Mouse (Mus musculus): Measurements from ENCODE around the gene Emilin1. TPM values are rescaled to one million over a fixed set of nuclear protein-coding genes. Genes with fewer than 3 reads are reported as not detected.
A peak's percentile ranks its signal among the peaks of the same experiment; 100 is the strongest.

Emilin1 gene
- polyA plus RNA-seq, 1 experiment, result 59.2 TPM

GRCm38 (mm10) chr5:30907413-30908059 is 5.7 kb upstream of the Emilin1 start, which contains the start of gene Ost4:
TSS of gene Ost4 (minus strand) at chr5:30907788.
- DNase-seq (ENCODE audit: low spot score), result peak; percentile 95

DNA sequence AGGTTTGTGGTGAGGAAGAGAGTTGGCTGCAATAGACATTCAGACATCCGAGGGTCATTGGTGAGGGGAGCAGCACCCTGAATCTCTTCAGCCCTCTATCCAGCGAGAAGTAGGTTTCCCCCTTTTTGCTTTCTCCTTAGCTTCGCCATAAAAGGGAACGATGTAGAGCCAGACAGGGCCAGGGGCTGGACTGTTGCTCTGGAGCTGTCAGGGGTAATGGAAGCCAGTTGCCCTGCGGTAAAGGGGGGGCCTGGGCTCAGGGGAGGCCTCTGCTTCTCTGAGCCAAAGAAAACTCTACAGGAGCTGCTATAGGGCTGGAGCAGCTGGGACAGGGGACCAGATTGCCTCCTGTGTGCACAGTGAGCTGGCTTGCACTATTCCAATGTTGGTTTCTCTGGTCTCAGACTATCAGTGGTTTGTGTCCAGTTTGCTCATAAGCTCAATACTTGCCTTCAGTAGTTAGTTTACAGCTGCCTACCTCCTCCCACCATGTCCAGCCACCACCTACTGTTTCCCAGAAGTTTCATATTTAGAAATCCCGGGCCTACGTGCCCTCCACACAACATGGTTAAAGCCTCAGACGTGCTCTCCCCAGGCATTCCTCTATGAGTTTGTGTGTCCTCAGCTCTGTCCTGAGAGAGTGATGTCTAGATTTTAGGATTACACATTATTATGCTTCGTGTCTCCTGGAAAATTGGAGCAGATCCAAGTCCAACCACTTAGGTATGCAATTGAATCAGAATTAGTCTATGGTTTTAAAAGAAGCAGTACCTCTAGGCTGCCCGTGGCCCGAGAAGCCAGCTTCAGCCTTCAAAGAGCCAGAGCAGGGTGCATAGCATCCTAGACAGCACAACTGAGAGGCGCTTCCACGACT is 4.5 kb upstream of the Emilin1 start:
- no peak for DNase-seq (ENCODE audit: low spot score)

GRCm38 (mm10) chr5:30909300-30909659 is 3.9 kb upstream of the Emilin1 start:
- no peak for DNase-seq (ENCODE audit: low spot score)

DNA sequence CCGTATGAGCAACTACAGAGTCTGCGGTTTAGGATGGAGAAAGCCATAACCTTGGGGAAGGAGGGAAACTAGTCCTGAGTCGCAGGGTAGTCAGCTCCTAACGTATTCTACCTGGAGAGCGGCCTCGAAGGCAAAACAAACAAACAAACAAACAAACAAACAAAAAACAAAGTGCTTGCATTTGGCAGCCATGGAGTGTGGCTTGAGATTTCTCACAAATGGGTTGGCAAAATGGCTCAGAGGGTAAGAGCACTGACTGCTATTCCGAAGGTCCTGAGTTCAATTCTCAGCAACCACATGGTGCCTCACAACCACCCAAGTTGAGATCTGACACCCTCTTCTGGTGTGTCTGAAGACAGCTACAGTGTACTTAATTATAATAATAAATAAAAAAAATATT is 3.3 kb upstream of the Emilin1 start:
- no peak for DNase-seq (ENCODE audit: low spot score)

DNA sequence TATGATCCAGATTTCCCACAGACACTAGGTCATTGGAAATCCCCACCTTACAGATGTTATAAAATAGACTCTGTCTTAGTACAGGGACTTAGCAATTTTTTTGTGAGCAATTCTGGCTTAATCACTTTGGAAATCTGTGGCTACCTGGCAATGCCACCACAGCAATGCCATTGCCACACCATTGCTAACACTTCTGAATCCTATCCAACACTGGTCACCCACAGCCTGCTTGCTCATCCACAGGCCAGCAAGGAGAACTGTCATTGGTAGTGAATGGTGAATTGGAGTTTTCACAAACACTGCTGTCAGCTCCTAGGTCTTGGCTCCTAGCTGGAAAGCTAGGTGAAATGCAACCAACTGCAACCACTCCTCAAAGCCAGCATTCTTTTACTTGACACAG is 2.7 kb upstream of the Emilin1 start:
- DNase-seq (ENCODE audit: low spot score), result no peak

GRCm38 (mm10) chr5:30912156-30912555 is 1.0 kb upstream of the Emilin1 start:
- no peak for DNase-seq (ENCODE audit: low spot score)

DNA sequence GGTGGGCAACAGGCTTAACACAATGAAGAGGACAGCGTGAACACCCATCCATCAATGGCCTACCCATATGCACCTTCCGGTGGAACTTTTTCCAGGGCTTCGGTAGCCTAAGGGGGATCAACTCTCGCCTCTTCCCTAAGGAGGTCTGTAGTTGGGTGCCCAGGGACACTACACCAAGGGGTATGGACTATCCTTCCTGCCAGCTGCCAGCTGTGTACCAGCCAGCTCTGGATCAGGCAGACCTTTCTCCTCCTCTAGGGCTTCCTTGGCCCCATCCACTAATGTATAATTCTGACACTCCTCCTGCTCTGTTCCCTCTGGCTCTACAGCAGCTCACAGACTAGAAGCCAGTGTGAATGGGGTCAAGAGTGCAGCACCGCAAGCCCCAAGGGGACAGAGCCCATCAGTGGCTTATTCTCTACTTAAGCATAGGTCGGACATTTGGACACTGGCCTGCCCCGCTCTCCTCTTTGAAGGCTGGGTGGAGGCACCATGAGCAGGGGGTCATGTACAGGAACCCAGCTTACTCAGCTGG is 966 bp downstream of the Emilin1 start:
- no peak for DNase-seq (ENCODE audit: low spot score)

GRCm38 (mm10) chr5:30914849-30915248 is 1.6 kb downstream of the Emilin1 start:
- DNase-seq (ENCODE audit: low spot score), result no peak

GRCm38 (mm10) chr5:30915456-30915855 is 2.3 kb downstream of the Emilin1 start:
- no peak for DNase-seq (ENCODE audit: low spot score)

DNA sequence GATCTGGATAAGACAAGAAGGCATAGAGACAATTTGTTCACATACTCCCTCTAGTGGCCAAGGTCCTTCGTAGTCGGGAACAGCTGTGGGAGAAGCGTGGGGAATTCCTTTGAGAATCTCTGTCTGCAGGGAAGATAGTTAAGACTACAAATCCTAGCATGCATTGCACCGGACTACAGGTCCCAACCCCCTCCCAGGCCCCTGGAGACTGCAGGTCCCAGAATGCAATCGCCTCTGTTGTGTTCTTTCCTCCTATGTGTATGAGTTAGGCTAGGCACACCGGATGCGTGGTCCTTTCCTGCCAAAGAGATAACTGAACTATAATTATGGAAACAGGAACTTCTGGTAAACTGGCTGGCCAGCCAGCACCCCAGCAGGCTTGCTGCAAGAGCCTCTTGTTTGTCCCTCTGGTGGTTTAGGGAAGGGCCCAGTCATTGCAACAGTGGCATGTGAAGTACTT is 2.8 kb downstream of the Emilin1 start:
- DNase-seq (ENCODE audit: low spot score), result no peak

DNA sequence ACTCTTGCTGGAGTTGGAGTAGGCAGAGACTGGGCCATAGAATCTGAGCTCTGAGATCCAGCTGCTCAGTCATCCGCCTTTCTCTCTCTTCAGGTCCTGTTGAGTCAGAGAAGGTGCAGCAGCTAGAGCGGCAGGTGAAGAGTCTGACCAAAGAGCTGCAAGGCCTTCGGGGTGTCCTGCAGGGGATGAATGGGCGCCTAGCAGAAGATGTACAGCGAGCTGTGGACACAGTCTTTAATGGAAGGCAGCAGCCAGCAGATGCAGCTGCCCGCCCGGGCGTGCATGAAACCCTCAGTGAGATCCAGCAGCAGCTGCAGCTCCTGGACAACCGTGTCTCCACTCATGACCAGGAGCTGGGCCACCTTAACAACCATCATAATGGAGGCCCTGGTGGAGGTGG is 3.6 kb downstream of the Emilin1 start:
- no peak for DNase-seq (ENCODE audit: low spot score)

DNA sequence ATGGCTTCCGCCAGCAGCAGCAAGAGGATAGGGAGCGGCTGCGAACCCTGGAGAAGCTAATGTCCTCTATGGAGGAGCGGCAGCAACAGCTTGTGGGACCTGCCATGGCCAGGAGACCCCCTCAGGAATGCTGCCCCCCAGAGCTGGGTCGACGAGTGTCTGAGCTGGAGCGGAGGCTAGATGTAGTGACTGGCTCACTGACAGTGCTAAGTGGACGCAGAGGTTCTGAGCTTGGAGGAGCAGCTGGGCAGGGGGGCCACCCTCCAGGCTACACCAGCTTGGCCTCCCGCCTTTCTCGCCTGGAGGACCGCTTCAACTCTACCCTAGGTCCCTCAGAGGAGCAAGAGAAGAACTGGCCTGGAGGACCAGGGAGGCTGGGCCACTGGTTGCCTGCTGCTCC is 4.1 kb downstream of the Emilin1 start:
- no peak for DNase-seq (ENCODE audit: low spot score)

GRCm38 (mm10) chr5:30917891-30918670 is 4.9 kb downstream of the Emilin1 start:
- DNase-seq (ENCODE audit: low spot score), result no peak

- no peak for DNase-seq (ENCODE audit: low spot score)
Observed at GRCm38 (mm10) chr5:30918691-30919090, 5.5 kb downstream of the Emilin1 start.

DNA sequence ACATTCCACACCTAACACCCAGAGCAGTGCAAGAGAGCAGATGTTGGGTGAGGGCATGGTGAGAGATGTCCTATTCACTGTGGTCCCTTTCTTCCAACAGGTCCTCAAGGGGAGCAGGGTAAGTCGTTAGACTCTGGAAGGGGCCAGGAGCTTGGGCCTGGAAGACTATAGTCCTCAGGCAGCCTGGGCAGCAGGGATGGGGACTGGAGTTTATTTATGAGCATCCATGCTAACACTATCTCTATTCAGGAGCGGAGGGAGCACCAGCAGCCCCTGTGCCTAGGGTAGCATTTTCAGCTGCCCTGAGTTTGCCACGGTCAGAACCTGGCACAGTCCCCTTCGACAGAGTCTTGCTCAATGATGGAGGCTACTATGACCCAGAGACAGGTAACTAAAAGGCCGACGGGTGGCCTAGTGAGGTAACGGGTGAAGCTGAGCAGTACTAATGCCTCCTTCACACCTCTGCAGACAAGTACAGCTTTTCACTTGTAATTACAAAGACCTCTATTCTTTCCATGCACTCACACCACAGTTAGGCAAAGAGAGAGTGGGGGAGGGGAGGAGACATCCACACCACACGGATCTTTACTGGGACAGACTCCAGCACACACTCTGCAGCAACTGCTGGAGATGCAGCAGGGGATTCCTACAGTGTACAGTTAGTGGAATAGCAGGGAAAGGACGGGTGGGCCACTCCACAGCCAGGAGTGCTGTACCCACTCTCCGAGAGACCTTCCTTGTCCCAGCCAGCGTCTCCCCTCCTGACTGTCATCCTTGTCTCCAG is 6.8 kb downstream of the Emilin1 start:
- DNase-seq (ENCODE audit: low spot score), result no peak

- no peak for DNase-seq (ENCODE audit: low spot score)
Observed at GRCm38 (mm10) chr5:30920621-30921020, 7.4 kb downstream of the Emilin1 start.

- peak; percentile 92 for DNase-seq (ENCODE audit: low spot score)
Observed at GRCm38 (mm10) chr5:30921256-30922033, 8.2 kb downstream of the Emilin1 start, which contains the start of gene Khk. TSS of gene Khk (plus strand) at chr5:30921431.

- no peak for DNase-seq (ENCODE audit: low spot score)
Observed at GRCm38 (mm10) chr5:30922581-30923041, 9.4 kb downstream of the Emilin1 start.

GRCm38 (mm10) chr5:30923119-30923518 is 9.9 kb downstream of the Emilin1 start:
- DNase-seq (ENCODE audit: low spot score), result no peak

DNA sequence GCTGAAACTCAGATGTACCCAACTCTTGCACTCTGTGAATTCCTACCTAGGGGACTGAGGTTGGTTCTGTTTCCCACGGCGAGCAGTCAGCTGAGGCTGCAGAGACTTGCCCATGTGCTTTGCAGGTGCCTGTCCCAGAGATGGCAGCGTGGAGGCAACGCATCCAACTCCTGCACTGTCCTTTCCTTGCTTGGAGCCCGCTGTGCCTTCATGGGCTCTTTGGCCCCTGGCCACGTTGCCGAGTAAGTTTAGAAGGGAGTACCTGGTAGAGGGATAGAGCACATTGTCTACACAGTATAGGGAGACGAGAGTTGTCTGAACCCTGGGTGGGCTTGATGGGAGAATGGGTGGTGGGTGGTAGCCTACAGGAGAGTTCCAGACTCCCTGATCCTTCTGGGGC is 11.4 kb downstream of the Emilin1 start:
- DNase-seq (ENCODE audit: low spot score), result no peak
